Mouse (Mus musculus): ENCODE results near the gene Trim27.

DNA sequence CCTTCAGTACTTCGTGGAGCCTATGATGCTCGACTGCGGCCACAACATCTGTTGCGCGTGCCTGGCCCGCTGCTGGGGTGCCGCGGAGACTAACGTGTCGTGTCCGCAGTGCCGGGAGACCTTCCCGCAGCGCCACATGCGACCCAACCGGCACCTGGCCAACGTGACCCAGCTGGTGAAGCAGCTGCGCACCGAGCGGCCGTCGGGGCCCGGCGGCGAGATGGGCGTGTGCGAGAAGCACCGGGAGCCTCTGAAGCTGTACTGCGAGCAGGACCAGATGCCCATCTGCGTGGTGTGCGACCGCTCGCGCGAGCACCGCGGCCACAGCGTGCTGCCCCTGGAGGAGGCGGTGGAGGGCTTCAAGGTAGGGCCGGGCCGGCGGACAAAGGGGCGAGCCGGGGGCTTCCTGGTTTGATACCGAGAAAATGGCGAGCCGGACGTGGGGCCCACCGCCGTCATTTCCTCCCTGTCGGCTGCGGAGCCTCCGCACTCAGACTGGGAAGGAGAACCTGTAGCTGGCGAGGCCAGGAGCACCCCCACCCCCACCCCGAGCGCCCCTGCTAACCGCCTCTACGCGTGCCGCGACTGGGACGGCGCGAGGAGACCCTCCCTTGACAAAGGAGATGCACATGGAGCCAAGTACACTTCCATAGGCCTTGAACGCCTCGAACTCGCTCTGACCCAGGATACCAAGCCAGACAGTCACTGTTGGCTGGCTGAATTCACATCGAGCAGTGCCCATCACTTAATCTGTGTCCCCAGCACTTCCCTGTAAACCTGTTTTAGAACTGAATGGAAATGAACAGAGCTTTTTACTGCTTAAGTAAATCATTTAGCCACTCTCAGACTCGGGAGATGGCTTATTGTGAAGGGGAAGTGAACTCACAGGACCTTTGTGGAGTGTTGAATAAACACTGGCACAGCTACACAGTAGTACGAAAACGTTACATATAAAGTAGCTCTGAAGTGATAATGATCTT lies 1.6 kb downstream of the Trim27 start:
- no peak for TF ChIP-seq CTCF (IDR thresholded peaks at IDR 0.05; ENCODE audit: low read depth, low read length)
- TF ChIP-seq EP300 (IDR thresholded peaks at IDR 0.05; ENCODE audit: insufficient read depth, low read depth, low read length) = no peak
